Mouse (Mus musculus) limb, embryonic 15.5 days (tissue): ENCODE results near the gene Folr1. TPM values are rescaled to one million over a fixed set of nuclear protein-coding genes. Genes with fewer than 3 reads are reported as not detected.

Experiments used
- ATAC-seq: fragments of 200-750 bp; cut with Nextera tagmentation; 2 replicates; pipeline ENCODE4 v1.8.0; 2017; ENCODE audit warnings: low read depth, moderate TSS enrichment; ENCODE audit not compliant: insufficient number of reproducible peaks, low FRiP score, low TSS enrichment
- H3K27ac ChIP-seq: fragments of 300-500 bp; sonication (generic); 2 replicates; pipeline ENCODE4 v1.5.1; 2015; ENCODE audit warnings: moderate library complexity, mild to moderate bottlenecking, inconsistent platforms
- H3K27me3 ChIP-seq: fragments of 300-500 bp; sonication (generic); 2 replicates; pipeline ENCODE4 v1.6.1; 2015; ENCODE audit warnings: inconsistent platforms
- H3K36me3 ChIP-seq: fragments of 300-500 bp; sonication (generic); 2 replicates; pipeline ENCODE4 v1.6.1; 2015; ENCODE audit warnings: inconsistent platforms
- H3K4me1 ChIP-seq: fragments of 300-500 bp; sonication (generic); 2 replicates; pipeline ENCODE4 v1.6.1; 2015; ENCODE audit warnings: inconsistent platforms
- H3K4me2 ChIP-seq: fragments of 300-500 bp; sonication (generic); 2 replicates; pipeline ENCODE4 v1.6.1; 2015; ENCODE audit warnings: mild to moderate bottlenecking, inconsistent platforms
- H3K4me3 ChIP-seq: fragments of 300-500 bp; sonication (generic); 2 replicates; pipeline ENCODE4 v1.5.1; 2015; ENCODE audit warnings: mild to moderate bottlenecking, inconsistent platforms
- H3K9ac ChIP-seq: fragments of 300-500 bp; sonication (generic); 2 replicates; pipeline ENCODE4 v1.6.1; 2015; ENCODE audit warnings: inconsistent platforms
- H3K9me3 ChIP-seq: fragments of 300-500 bp; sonication (generic); 2 replicates; pipeline ENCODE4 v1.6.1; 2016; ENCODE audit warnings: inconsistent platforms
- WGBS: fragments of 180-500 bp; shearing (Covaris S2); methylation state at CpG from one replicate; pipeline ENCODE4 v1.1.7; 2015; 5-methylcytosine and 5-hydroxymethylcytosine counted together
- polyA plus RNA-seq: library from polyadenylated mRNA; unstranded; fragments of >200 nt; fragmentation: Nextera tagmentation; extraction: Ambion mirVana; gene quantifications from 2 replicates; pipeline ENCODE4 v1.2.1, GENCODE M21; 2015

Folr1 gene
- polyA plus RNA-seq, 1 experiment from 2014 or later, result 0.65 TPM

DNA sequence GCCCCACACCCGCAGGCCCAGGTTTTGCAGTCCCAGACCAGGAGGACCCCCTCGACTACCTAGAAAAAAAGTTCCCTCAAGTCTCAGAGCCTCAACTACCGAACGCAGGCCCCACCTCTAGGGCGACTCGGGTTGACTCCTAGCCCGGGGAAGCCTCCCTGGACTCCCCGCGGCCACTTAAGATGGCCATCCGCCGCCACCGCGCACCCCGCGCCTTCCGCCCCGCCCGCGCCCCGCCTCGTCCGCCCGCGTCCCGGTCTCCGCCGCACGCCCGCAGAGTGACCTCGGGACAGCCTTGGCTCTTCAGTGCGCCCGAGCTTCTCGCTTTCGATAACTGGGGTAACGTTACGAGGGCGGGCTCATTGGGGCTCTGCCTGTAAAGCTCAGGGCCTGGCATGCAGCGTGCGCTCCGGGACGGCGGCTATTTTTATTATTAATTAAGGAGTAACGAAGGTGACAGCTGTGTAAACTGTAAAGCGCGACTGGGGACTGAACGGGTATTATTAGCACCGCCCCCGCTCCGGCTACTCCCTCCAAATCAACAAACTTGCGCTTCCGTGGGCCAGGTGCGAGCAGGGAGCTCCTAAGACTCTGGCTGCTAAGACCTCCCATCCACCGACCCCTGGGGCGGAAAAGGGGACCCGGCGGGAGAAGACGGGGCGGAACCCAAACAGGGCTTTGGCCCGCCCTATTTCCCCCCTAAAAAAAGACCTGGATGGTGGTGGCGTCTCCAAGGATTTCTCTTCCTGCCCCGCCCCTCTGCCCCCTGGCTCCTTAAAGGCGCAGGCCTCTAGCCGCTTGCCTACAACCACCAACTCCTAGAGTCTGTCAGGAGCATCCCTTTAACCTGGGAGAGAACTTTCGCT is 32.7 kb downstream of the Folr1 start, which contains the start of gene Inppl1:
Gene Inppl1 (minus strand): TSS at position 624 of the 866 bp plus-strand sequence.
- Histone ChIP-seq H3K4me1 (peaks cover 31% of the 10 kb centered on the region), H3K4me3 (peak within 1 kb of the TSS; percentile 85), H3K36me3 (peaks cover 11% of the 10 kb centered on the region), H3K9ac (peak within 1 kb of the TSS; percentile 82), H3K27me3 (no peaks in the 10 kb centered on the region), H3K27ac (peak within 1 kb of the TSS; percentile 98), H3K4me2 (peak within 1 kb of the TSS; percentile 84), H3K9me3 (no peaks in the 10 kb centered on the region)
- WGBS, result under 1% methylated on average over 62 of the region's 64 CpGs
- ATAC-seq, result peak; percentile 80

DNA sequence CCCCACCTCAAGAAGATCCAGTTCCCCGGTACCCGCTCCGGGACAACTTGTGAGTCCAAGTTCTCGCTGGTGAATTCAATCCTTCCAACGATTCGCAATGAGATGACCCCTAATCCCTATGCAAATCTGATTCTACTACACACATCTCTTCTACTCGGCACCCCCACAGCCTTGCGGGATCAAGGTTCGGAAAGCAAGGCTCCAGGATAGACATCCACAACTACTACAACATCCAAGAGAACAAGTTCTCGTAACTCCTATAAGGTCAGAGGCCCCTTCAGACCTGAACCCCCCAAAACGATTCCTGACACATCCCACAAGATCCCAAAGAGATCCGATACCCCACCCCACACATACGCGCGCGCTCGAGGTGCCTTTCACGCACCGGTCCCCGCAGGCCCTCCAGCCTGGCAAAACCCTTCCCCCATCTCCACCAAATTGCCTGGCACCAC is 33.4 kb downstream of the Folr1 start:
- H3K9me3 ChIP-seq, result no peaks in the 10 kb centered on the region
- ATAC-seq, result no peak
- peaks cover 31% of the 10 kb centered on the region for H3K4me1 ChIP-seq
- H3K4me3 ChIP-seq, result peak overlapping the region; percentile 85
- peak overlapping the region; percentile 82 for H3K9ac ChIP-seq
- peak overlapping the region; percentile 84 for H3K4me2 ChIP-seq
- under 1% methylated on average over 20 of the region's 20 CpGs for WGBS
- no peaks in the 10 kb centered on the region for H3K27me3 ChIP-seq
- peak overlapping the region; percentile 98 for H3K27ac ChIP-seq
- peaks cover 17% of the 10 kb centered on the region for H3K36me3 ChIP-seq

- Histone ChIP-seq H3K27me3 (no peaks in the 10 kb centered on the region), H3K9ac (peak overlapping the region; percentile 82), H3K36me3 (peaks cover 24% of the 10 kb centered on the region), H3K9me3 (no peaks in the 10 kb centered on the region), H3K4me2 (peak overlapping the region; percentile 84), H3K4me1 (peaks cover 31% of the 10 kb centered on the region), H3K27ac (peak overlapping the region; percentile 98), H3K4me3 (peak overlapping the region; percentile 85)
- under 1% methylated on average over 62 of the region's 63 CpGs for WGBS
- ATAC-seq, result 0 out of 2 replicates have a peak, but pooled peaks have one; percentile 37
These were observed 34.1 kb downstream of the Folr1 start for GRCm38 (mm10) chr7:101836271-101837153.

- peak overlapping the region; percentile 82; the same call in 1 of the 2 replicates for H3K9ac ChIP-seq
- no peak for ATAC-seq
- WGBS, result 32% methylated on average over 5 of the region's 5 CpGs
- H3K9me3 ChIP-seq, result no peaks in the 10 kb centered on the region
- H3K4me3 ChIP-seq, result peak overlapping the region; percentile 85
- peaks cover 33% of the 10 kb centered on the region for H3K36me3 ChIP-seq
- peaks cover 31% of the 10 kb centered on the region for H3K4me1 ChIP-seq
- peak overlapping the region; percentile 84 for H3K4me2 ChIP-seq
- H3K27ac ChIP-seq, result peak overlapping the region; percentile 98
- no peaks in the 10 kb centered on the region for H3K27me3 ChIP-seq
These were observed 35.0 kb downstream of the Folr1 start for GRCm38 (mm10) chr7:101835457-101836109.

DNA sequence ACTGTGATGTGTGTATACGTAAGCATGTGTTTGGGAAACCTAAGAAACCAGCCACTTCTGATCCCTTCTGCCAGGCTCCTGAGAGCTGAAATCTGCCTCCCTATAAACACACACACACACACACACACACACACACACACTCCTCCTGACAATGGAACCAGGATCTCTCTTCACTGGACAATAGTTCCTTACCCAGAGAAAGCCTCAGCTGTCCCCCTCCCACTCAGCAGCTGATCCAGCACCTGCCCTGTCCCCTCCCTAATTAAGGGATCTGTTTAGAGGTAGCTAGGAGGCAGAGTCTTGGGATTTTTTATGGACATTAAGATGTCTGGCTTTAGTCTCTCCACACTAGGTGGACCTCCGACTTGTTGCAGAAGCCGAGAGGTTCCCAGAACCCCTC is 35.7 kb downstream of the Folr1 start:
- Histone ChIP-seq H3K9me3 (no peaks in the 10 kb centered on the region), H3K36me3 (peaks cover 40% of the 10 kb centered on the region), H3K4me1 (peaks cover 31% of the 10 kb centered on the region), H3K27ac (peak overlapping the region; percentile 38; the same call in 1 of the 2 replicates), H3K9ac (0 out of 2 replicates have a peak overlapping the region, but pooled peaks have one; percentile 82), H3K4me3 (peak overlapping the region; percentile 85), H3K27me3 (no peaks in the 10 kb centered on the region), H3K4me2 (peak overlapping the region; percentile 84)
- WGBS, result 39% methylated on average over 3 of the region's 3 CpGs
- ATAC-seq, result no peak

DNA sequence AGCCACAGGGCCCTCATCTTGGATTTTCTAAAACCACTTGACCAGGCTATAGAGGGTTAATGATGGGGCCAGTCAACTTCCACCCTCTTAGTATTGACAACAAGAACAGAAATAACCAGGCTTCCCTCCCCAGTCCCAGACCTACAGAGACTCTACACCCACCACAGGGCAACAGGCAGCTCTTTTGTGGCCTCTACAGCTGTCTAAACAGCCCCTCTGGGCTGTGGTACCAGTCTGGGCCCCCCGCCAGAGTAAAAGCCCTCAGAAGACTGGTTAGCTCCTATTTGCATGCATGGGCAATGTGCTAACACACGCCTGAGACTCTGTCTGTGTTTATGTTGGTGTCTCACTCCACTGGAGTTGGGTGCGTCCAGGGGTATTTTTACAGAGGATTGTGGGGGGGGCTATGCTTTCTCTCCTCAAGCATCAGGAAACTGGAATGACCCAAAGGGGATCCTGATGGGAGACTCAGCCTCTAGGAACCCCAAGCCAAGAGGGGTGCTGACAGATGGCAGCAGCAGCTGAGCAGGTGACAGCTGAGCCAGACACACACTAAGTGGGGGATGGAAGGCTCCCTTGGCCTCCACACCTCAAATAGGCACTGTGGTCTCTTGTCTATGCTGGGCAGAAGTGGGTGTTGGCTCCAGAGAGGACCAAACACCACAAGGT is 36.5 kb downstream of the Folr1 start:
- H3K27me3 ChIP-seq, result no peaks in the 10 kb centered on the region
- H3K9me3 ChIP-seq, result no peaks in the 10 kb centered on the region
- peaks cover 31% of the 10 kb centered on the region for H3K4me1 ChIP-seq
- peak overlapping the region; percentile 84; the same call in 1 of the 2 replicates for H3K4me2 ChIP-seq
- no peak overlapping the region for H3K9ac ChIP-seq
- H3K36me3 ChIP-seq, result peaks cover 48% of the 10 kb centered on the region
- no peak for ATAC-seq
- WGBS, result 58% methylated on average over 3 of the region's 3 CpGs
- H3K27ac ChIP-seq, result peak overlapping the region; percentile 38
- H3K4me3 ChIP-seq, result no peak overlapping the region

- Histone ChIP-seq H3K4me2 (no peak overlapping the region), H3K27me3 (no peaks in the 10 kb centered on the region), H3K27ac (peak overlapping the region; percentile 24; the same call in 1 of the 2 replicates), H3K36me3 (peaks cover 55% of the 10 kb centered on the region), H3K4me3 (no peak overlapping the region), H3K4me1 (peaks cover 27% of the 10 kb centered on the region), H3K9me3 (no peaks in the 10 kb centered on the region), H3K9ac (no peak overlapping the region)
- 66% methylated on average over 5 of the region's 5 CpGs for WGBS
- ATAC-seq, result no peak
These were observed 37.2 kb downstream of the Folr1 start for GRCm38 (mm10) chr7:101833352-101833751.

DNA sequence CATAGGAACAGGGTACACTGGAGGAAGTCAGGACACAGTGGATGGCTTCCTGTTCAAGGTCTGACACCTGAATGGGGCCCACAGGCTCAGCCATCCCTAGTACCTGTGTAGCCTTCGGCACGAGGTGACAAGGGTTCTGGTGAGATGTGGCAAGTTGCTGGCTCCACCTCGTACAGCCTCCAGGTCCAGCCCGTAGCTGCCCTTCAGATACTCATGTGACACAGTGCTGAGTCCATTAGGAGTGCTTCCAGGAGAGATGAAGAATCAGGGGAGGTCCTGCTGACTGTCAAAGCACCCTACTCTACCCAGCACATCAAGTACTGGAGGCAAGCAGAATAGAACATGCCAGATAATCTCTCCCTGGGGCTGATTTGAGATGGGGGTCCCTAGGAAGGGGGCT is 38.2 kb downstream of the Folr1 start:
- no peaks in the 10 kb centered on the region for H3K9me3 ChIP-seq
- H3K9ac ChIP-seq, result no peak overlapping the region
- H3K4me3 ChIP-seq, result no peak overlapping the region
- no peak for ATAC-seq
- no peak overlapping the region for H3K4me2 ChIP-seq
- peaks cover 26% of the 10 kb centered on the region for H3K4me1 ChIP-seq
- H3K27ac ChIP-seq, result no peak overlapping the region
- 92% methylated on average over 4 of the region's 4 CpGs for WGBS
- H3K36me3 ChIP-seq, result peaks cover 65% of the 10 kb centered on the region
- H3K27me3 ChIP-seq, result no peaks in the 10 kb centered on the region

- Histone ChIP-seq H3K36me3 (peaks cover 75% of the 10 kb centered on the region), H3K4me2 (no peak overlapping the region), H3K27me3 (no peaks in the 10 kb centered on the region), H3K27ac (no peak overlapping the region), H3K9me3 (no peaks in the 10 kb centered on the region), H3K4me3 (no peak overlapping the region), H3K9ac (no peak overlapping the region), H3K4me1 (peaks cover 26% of the 10 kb centered on the region)
- no peak for ATAC-seq
- WGBS, result 95% methylated on average over 8 of the region's 8 CpGs
These were observed 39.2 kb downstream of the Folr1 start for GRCm38 (mm10) chr7:101831437-101831836.

DNA sequence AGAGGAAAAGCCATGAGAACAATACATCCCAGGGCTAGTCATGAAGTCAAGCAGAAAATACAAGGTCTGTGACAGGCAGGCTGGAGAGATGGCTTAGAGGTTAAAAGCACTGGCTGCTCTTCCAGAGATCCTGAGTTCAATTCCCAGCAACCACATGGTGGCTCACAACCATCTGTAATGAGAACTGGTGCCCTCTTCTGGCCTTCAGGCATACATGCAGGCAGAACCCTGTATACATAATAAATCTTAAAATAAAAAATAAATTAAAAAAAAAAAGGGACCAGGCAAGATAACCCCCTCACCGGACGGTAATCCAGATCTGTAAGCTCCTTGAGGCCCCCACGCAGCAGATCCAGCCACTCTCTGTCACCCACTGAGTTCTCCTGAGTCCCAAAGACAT is 40.2 kb downstream of the Folr1 start:
- Histone ChIP-seq H3K9me3 (no peaks in the 10 kb centered on the region), H3K4me2 (no peak overlapping the region), H3K27ac (no peak overlapping the region), H3K4me1 (peaks cover 22% of the 10 kb centered on the region), H3K27me3 (no peaks in the 10 kb centered on the region), H3K36me3 (peaks cover 85% of the 10 kb centered on the region), H3K4me3 (no peak overlapping the region), H3K9ac (no peak overlapping the region)
- 98% methylated on average over 3 of the region's 3 CpGs for WGBS
- no peak for ATAC-seq
